Mouse (Mus musculus) liver, adult 2 months (tissue): ENCODE results near the gene Fbxl17.

Experiments
- CTCF ChIP-seq: fragments of 200-500 bp; IDR thresholded peaks from 2 replicates; pipeline ENCODE4 v1.5.1; 2011; ENCODE audit warnings: low read depth, low read length, control low read depth
- POLR2A ChIP-seq: fragments of 200-500 bp; IDR thresholded peaks from 2 replicates; pipeline ENCODE4 v1.6.1; 2011; ENCODE audit warnings: low read length, control low read depth; ENCODE audit not compliant: insufficient read depth; ENCODE audit errors: extremely low read depth

DNA sequence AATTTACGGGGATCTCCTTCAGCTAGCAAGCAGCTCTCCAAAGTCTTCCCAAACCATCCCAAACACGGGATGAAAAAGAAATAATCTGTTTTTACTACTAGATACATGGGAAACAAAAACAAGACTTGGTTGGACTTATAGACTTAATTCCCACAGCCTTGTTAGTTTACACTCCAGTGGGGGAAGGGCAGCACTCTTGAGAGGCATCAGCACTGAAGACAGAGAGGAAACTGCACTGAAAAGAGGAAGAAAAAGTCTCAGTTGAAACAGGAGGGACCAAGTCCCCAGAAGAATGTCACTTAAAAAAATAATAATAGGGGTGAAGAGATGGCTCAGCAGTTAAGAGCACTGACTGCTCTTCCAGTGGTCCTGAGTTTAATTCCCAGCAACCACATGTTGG lies 78.0 kb downstream of the Fbxl17 start:
- TF ChIP-seq CTCF (no peak), POLR2A (no peak)
